Mouse (Mus musculus) ovary, postnatal 14 days (tissue): Measurements from ENCODE around the gene Gm9922.

ENCODE experiments used
- DNase-seq: peaks from one replicate; pipeline ENCODE4 v3.0.0; 2022; ENCODE audit warnings: low spot score

The Gm9922 gene

GRCm38 (mm10) chr14:101687696-101688095 lies 41.9 kb downstream of the Gm9922 start:
- DNase-seq = no peak
